Mouse (Mus musculus) olfactory bulb, adult 2 months (tissue): Measurements from ENCODE around the gene Atg9a.

Source experiments
- CTCF ChIP-seq: fragments of 200-500 bp; IDR thresholded peaks from 2 replicates; pipeline ENCODE4 v1.5.1; 2012; ENCODE audit warnings: low read depth, mild to moderate bottlenecking, low read length, moderate library complexity; ENCODE audit not compliant: insufficient read depth
- POLR2A ChIP-seq: fragments of 200-500 bp; IDR thresholded peaks from 2 replicates; pipeline ENCODE4 v1.6.1; 2012; ENCODE audit warnings: mild to moderate bottlenecking, low read depth, low read length, moderate library complexity; ENCODE audit not compliant: insufficient read depth

GRCm38 (mm10) chr1:75221538-75221937 is 29.5 kb upstream of the Atg9a start:
- TF ChIP-seq CTCF: no peak
- no peak for TF ChIP-seq POLR2A
